Mouse (Mus musculus) kidney, embryonic 14.5 days (tissue): Measurements from ENCODE around the gene Col4a1. TPM values are rescaled to one million over a fixed set of nuclear protein-coding genes. Genes with fewer than 3 reads are reported as not detected.
A peak's percentile ranks its signal among the peaks of the same experiment; 100 is the strongest.

Experiments used
- ATAC-seq: fragments of 200-750 bp; cut with Nextera tagmentation; 2 replicates; pipeline ENCODE4 v1.8.0; 2017; ENCODE audit warnings: moderate number of reproducible peaks, mild to moderate bottlenecking, moderate TSS enrichment, moderate library complexity; ENCODE audit not compliant: low FRiP score, low TSS enrichment
- H3K27ac ChIP-seq: fragments of 300-500 bp; sonication (generic); 2 replicates; pipeline ENCODE4 v1.5.1; 2014; ENCODE audit warnings: low read depth, mild to moderate bottlenecking, low read length, moderate library complexity, mixed read lengths
- H3K27me3 ChIP-seq: fragments of 300-500 bp; sonication (generic); 2 replicates; pipeline ENCODE4 v1.6.1; 2014; ENCODE audit warnings: mild to moderate bottlenecking, low read length; ENCODE audit not compliant: control insufficient read depth, insufficient read depth
- H3K36me3 ChIP-seq: fragments of 300-500 bp; sonication (generic); 2 replicates; pipeline ENCODE4 v1.6.1; 2014; ENCODE audit warnings: low read length, mixed read lengths; ENCODE audit not compliant: control insufficient read depth, insufficient read depth
- H3K4me1 ChIP-seq: fragments of 300-500 bp; sonication (generic); 2 replicates; pipeline ENCODE4 v1.6.1; 2014; ENCODE audit warnings: low read length, mixed read lengths; ENCODE audit not compliant: control insufficient read depth, insufficient read depth
- H3K4me2 ChIP-seq: fragments of 300-500 bp; sonication (generic); replicated peaks from 2 replicates; pipeline ENCODE4 v1.6.1; 2014; ENCODE audit warnings: low read depth, mild to moderate bottlenecking, low read length
- H3K4me3 ChIP-seq: fragments of 300-500 bp; sonication (generic); 2 replicates; pipeline ENCODE4 v1.5.1; 2014; ENCODE audit warnings: mild to moderate bottlenecking, low read length
- H3K9ac ChIP-seq: fragments of 300-500 bp; sonication (generic); 2 replicates; pipeline ENCODE4 v1.6.1; 2014; ENCODE audit warnings: low read depth, mild to moderate bottlenecking, low read length, moderate library complexity
- H3K9me3 ChIP-seq: fragments of 300-500 bp; sonication (generic); 2 replicates; pipeline ENCODE4 v1.6.1; 2016; ENCODE audit warnings: low read length; ENCODE audit not compliant: control insufficient read depth
- WGBS: fragments of 180-500 bp; shearing (Covaris S2); extraction: QIAGEN DNeasy Blood & Tissue Kit; methylation state at CpG from one replicate; pipeline ENCODE4 v1.1.7; 2014; 5-methylcytosine and 5-hydroxymethylcytosine counted together
- polyA plus RNA-seq: library from polyadenylated mRNA; unstranded; fragments of >200 nt; fragmentation: Nextera tagmentation; extraction: Ambion mirVana; gene quantifications from 2 replicates; pipeline ENCODE4 v1.2.1, GENCODE M21; 2014

The Col4a1 gene
- polyA plus RNA-seq, 1 experiment from 2014 or later = 322 TPM

- peak; percentile 51; the same call in 1 of the 2 replicates for ATAC-seq
- WGBS = 51% methylated on average over 10 of the region's 10 CpGs
- H3K27ac ChIP-seq = peak overlapping the region; percentile 57; the same call in 1 of the 2 replicates
Measured at GRCm38 (mm10) chr8:11282139-11282538, 30.5 kb downstream of the Col4a1 start.

GRCm38 (mm10) chr8:11280721-11281268, 31.8 kb downstream of the Col4a1 start:
- no peaks in the 10 kb centered on the region; the same call in 1 of the 2 replicates for H3K36me3 ChIP-seq
- ATAC-seq = no peak
- peaks cover 58% of the 10 kb centered on the region for H3K4me1 ChIP-seq
- no peak overlapping the region for H3K4me2 ChIP-seq
- no peak overlapping the region for H3K27ac ChIP-seq
- no peaks in the 10 kb centered on the region for H3K27me3 ChIP-seq
- WGBS = 68% methylated on average over 10 of the region's 10 CpGs
- H3K9me3 ChIP-seq = no peaks in the 10 kb centered on the region
- no peak overlapping the region for H3K9ac ChIP-seq
- no peak overlapping the region for H3K4me3 ChIP-seq

More at GRCm38 (mm10) chr8:11282139-11282538, 30.5 kb downstream of the Col4a1 start:
- Histone ChIP-seq H3K36me3 (no peaks in the 10 kb centered on the region), H3K4me1 (peaks cover 58% of the 10 kb centered on the region), H3K27me3 (no peaks in the 10 kb centered on the region), H3K9ac (no peak overlapping the region), H3K4me2 (no peak overlapping the region), H3K4me3 (no peak overlapping the region), H3K9me3 (no peaks in the 10 kb centered on the region)

DNA sequence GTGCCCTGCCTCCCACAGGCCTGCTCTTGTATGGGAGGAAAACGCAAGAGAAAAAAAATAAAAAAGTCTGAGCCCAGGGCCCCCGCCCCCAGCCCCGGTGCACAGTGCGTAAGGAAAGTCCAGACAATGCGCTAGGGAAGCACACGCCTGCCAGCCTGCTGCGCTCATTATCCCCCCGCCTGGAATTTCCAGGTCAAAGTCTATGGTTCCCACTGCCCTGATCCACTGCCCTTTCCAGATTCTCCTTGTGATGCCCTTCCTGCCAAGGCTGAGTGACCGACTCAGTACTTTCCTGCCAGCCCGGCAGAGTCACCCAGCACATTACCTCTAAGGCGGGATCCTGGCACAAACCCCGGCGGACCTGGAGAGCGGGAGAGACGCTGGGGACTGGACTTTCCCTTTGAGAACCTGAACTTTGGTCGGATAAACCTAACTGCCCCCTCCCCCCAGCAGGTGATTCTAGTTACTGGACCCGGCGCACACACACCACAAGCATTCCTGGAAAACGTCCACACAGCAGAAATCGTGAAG, 33.3 kb downstream of the Col4a1 start:
- H3K4me3 ChIP-seq = no peak overlapping the region
- no peaks in the 10 kb centered on the region for H3K27me3 ChIP-seq
- peak overlapping the region; percentile 62; the same call in 1 of the 2 replicates for H3K27ac ChIP-seq
- ATAC-seq = peak; percentile 51; the same call in 1 of the 2 replicates
- no peaks in the 10 kb centered on the region; the same call in 1 of the 2 replicates for H3K36me3 ChIP-seq
- H3K4me1 ChIP-seq = peaks cover 58% of the 10 kb centered on the region
- 56% methylated on average over 20 of the region's 20 CpGs for WGBS
- H3K9ac ChIP-seq = 0 out of 2 replicates have a peak overlapping the region, but pooled peaks have one; percentile 12
- no peaks in the 10 kb centered on the region for H3K9me3 ChIP-seq
- H3K4me2 ChIP-seq = peak overlapping the region; percentile 12; the same call in 1 of the 2 replicates

- peaks cover 46% of the 10 kb centered on the region for H3K4me1 ChIP-seq
- H3K4me2 ChIP-seq = no peak overlapping the region
- H3K4me3 ChIP-seq = no peak overlapping the region
- H3K36me3 ChIP-seq = no peaks in the 10 kb centered on the region; the same call in 1 of the 2 replicates
- no peaks in the 10 kb centered on the region for H3K9me3 ChIP-seq
- WGBS = 64% methylated on average over 4 of the region's 4 CpGs
- H3K9ac ChIP-seq = no peak overlapping the region
- ATAC-seq = no peak
- no peaks in the 10 kb centered on the region for H3K27me3 ChIP-seq
- peak overlapping the region; percentile 43; the same call in 1 of the 2 replicates for H3K27ac ChIP-seq
Measured at GRCm38 (mm10) chr8:11278101-11278611, 34.5 kb downstream of the Col4a1 start.

GRCm38 (mm10) chr8:11277602-11278051, 35.0 kb downstream of the Col4a1 start:
- WGBS = 84% methylated on average over 3 of the region's 3 CpGs
- Histone ChIP-seq H3K27me3 (no peaks in the 10 kb centered on the region), H3K36me3 (no peaks in the 10 kb centered on the region; the same call in 1 of the 2 replicates), H3K9ac (no peak overlapping the region), H3K4me3 (no peak overlapping the region), H3K27ac (0 out of 2 replicates have a peak overlapping the region, but pooled peaks have one; percentile 43), H3K9me3 (no peaks in the 10 kb centered on the region), H3K4me2 (no peak overlapping the region), H3K4me1 (peaks cover 43% of the 10 kb centered on the region)
- ATAC-seq = no peak

- no peaks in the 10 kb centered on the region for H3K9me3 ChIP-seq
- H3K27me3 ChIP-seq = no peaks in the 10 kb centered on the region
- peaks cover 33% of the 10 kb centered on the region for H3K4me1 ChIP-seq
- no peaks in the 10 kb centered on the region; the same call in 1 of the 2 replicates for H3K36me3 ChIP-seq
- H3K9ac ChIP-seq = no peak overlapping the region
- no peak for ATAC-seq
- no peak overlapping the region for H3K4me3 ChIP-seq
- no peak overlapping the region for H3K4me2 ChIP-seq
- WGBS = 68% methylated on average over 6 of the region's 6 CpGs
- no peak overlapping the region for H3K27ac ChIP-seq
Measured at GRCm38 (mm10) chr8:11276286-11276685, 36.3 kb downstream of the Col4a1 start.

DNA sequence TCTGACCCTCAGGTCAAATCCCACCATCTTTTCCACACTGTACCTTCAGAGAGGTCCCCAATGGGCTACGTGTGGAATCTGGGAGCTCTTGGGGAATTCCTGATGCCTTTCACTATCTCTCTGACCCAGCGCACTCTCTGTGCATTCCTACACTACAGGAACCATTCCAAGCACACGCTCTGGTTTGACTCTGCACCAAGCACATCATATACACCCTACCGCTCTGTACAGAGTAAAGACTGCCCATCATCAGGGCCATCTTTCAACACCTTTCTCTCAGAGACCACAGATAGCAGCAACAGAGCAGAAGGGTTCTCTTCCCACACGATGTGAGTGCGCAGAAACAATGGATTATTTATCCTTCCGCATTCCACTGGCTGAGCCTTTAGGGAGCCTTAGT, 38.2 kb downstream of the Col4a1 start:
- no peak overlapping the region for H3K4me2 ChIP-seq
- WGBS = 89% methylated on average over 7 of the region's 7 CpGs
- H3K9me3 ChIP-seq = no peaks in the 10 kb centered on the region
- H3K27me3 ChIP-seq = no peaks in the 10 kb centered on the region
- H3K36me3 ChIP-seq = no peaks in the 10 kb centered on the region; the same call in 1 of the 2 replicates
- H3K4me3 ChIP-seq = no peak overlapping the region
- no peak overlapping the region for H3K27ac ChIP-seq
- no peak for ATAC-seq
- H3K9ac ChIP-seq = no peak overlapping the region
- peaks cover 23% of the 10 kb centered on the region for H3K4me1 ChIP-seq

DNA sequence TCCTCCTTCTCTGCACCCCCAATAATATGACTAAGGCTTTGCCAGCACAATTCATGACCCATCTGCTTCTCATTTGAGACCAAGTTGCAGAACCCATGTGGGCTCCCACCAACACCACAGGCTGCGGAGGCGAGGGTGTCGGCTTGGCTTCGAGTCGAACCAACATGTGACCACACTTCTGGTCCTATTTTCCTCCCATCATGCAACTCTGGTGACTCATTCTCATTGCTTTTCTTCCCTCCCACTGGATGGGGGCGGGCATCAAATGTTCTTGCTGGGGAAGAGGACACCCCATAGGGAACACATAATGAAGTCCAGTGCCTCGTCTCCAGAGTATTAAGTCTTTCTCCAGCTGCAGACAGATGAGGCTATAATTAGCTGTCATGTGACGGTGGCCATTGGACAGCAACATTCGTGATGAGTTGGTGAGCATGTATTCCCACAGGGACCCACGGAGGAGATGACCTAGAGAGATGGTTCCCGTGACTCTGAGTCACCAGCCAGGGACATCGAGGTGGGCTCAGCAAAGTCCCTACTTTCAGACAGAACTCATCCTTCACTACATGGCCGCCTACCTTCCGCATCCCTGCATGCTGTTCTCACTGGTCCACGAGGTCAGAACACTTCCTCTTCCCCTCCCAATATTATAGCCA, 39.0 kb downstream of the Col4a1 start:
- peaks cover 21% of the 10 kb centered on the region for H3K4me1 ChIP-seq
- H3K27me3 ChIP-seq = no peaks in the 10 kb centered on the region
- no peaks in the 10 kb centered on the region for H3K9me3 ChIP-seq
- ATAC-seq = no peak
- H3K27ac ChIP-seq = no peak overlapping the region
- no peak overlapping the region for H3K4me3 ChIP-seq
- no peak overlapping the region for H3K9ac ChIP-seq
- H3K36me3 ChIP-seq = no peaks in the 10 kb centered on the region; the same call in 1 of the 2 replicates
- H3K4me2 ChIP-seq = no peak overlapping the region
- 89% methylated on average over 15 of the region's 15 CpGs for WGBS
